Mouse (Mus musculus) embryo, embryonic 11 days (tissue): ENCODE results near the gene Psmd6.

Experiments used
- DNase-seq: peaks from one replicate; pipeline ENCODE4 v3.0.0-alpha.2; 2015

Gene Psmd6

DNA sequence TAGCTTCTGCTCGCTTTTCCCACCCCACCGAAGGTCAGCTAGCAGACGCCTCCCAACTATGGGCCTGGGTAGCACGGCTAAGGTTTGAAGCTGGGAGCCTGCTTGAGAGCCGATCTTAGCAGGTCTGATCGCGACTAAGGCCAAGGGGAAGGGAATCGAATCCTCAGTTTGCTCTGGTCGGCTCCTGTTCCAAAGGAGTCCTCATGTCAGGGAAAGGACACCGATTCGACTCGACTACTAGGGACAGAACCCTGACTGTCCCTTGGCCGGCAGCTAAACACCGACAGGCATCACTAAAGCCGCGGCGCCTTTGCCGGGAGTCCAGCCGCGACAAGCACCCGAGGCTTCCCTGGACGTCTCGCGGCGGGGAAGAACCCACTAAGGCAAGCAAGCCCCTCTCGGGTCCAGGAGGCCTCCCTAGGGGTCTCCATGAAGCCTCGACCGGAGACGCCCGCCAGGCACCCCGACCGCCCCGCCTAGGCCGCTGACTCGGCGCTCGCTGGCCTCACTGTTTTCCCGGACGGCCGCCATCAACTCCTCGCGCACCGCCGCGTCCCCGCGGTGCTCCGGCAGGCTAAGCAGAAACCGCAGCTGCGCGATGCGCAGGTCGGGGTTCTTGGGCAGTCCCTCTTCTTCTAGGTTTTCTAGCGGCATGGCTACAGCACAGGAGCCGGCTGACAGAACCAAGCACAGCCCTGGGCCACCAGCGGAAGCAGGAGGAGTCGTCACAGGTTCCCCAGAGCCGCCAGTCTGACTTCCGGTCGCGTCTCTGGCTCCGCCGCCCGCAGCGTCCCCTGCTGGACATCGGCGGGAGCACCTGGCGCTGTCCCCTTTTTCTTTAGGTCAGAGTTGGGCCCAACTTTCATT lies at the start of gene Psmd6:
TSS of gene Psmd6 (minus strand) at position 755 of the 867 bp plus-strand sequence.
- peak; percentile 93 for DNase-seq

DNA sequence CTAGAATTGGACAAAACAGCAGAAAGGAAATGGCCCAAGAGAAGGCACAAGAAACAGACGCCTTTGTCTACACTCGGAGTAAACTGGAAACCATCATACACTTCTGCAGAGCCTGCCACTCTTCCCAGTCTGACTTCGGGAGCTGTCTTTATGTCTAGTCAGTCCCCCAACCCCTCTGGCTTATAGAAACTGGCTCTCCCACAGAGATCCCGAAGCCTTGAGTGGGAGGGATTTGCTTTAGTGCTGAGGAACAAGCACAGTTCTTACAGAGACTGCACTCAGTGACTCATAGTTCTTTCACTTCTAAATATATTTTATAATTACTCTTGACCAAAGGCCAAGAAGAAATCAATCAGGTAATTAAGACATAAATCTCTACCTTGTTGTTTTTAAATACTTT lies 10.1 kb downstream of the Psmd6 start:
- no peak for DNase-seq

DNA sequence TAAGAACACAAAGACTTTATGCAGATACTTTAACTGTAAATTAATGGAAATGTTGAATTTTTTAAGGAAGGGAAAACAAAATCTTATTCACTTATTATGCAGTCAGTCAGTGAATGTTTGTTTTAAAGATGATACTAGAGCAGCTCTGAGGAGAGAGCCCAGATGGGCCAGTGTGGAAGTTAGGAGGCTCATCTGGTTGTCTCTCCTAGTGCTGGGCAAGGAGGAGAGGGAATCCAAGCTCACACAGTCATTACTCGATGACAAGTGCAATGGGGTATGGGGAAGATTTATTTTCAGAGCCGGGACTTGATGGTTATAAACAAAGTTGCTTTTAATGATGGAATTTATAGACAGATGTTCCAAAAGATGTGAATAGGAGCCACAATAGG lies 15.9 kb downstream of the Psmd6 start:
- DNase-seq = no peak

DNA sequence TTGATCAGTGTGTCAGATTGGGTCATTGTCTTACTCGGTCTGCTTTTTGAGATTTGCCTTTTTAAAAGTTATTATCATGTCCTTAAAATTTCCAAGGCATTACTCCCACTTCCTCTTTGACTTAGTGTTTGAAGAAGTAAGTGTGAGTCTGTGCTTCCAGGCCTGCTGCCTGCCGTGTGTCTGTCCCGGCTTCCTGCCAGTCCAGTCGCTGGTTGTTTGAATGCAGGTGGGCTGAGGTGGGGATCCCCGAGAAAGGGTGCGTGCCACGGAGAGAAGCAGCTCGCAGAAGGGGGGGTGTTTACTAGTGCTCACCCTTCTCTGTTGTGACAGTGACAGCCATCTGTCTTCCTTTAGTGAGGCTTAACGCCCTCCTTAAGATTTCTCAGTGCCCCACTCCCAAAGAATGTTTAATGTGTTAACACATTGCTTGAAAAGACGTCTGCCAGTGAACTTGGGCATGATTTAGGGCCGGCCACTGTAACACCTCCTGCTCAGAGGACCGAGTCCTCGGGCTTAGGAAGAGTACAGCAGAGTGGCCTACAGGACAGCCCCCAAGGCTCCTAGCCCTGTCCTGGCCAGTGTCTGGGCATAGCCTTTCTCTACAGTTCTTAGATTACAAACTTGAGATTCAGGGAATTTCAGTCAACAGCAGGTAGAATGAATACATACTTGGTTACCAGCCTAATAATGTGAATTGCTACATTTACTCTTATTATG lies 16.4 kb downstream of the Psmd6 start:
- DNase-seq = no peak

DNA sequence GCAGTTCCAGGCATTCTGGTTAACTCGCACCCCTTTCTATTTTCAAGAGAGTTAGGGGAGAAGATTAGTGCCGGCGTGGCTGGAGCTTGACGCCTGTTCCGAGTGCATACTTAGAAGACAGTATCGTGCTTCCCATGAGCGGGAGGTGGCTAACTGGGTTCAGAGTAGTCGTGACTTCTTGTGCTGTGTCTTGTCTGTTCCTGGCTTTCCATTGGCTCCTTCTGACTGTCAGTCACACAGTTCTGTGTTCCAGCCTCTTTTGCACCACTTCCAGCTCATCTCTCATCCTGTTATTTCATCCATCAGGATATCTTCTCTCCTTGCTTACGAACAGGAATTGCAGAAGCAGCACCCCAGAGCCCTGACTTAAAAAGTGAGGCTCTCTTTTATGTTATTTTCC lies 19.5 kb downstream of the Psmd6 start:
- DNase-seq = no peak

DNA sequence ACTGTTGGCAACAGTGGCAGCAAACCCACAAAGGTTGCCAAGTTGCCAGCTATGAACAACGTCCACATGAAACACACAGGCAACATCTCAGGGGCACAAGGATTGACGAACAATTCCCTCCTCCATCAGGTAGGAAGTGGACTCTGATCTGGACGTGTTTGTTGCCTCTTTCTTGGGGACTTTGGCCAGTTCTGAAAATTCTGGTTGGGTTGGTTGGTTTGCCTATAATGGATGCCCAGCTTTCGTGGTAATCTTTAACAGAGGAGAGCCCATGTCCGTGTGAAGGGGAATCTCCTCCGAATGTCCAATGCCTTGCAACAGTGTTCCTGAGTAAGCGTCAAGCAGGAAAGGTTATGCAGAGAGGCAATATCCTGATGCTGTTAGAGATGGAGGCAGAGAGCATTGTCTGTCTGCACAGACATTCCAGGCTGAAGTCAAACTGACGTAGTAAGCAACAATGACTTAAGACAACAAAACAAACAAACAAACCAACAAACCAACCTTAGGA lies 20.0 kb downstream of the Psmd6 start:
- no peak for DNase-seq

DNA sequence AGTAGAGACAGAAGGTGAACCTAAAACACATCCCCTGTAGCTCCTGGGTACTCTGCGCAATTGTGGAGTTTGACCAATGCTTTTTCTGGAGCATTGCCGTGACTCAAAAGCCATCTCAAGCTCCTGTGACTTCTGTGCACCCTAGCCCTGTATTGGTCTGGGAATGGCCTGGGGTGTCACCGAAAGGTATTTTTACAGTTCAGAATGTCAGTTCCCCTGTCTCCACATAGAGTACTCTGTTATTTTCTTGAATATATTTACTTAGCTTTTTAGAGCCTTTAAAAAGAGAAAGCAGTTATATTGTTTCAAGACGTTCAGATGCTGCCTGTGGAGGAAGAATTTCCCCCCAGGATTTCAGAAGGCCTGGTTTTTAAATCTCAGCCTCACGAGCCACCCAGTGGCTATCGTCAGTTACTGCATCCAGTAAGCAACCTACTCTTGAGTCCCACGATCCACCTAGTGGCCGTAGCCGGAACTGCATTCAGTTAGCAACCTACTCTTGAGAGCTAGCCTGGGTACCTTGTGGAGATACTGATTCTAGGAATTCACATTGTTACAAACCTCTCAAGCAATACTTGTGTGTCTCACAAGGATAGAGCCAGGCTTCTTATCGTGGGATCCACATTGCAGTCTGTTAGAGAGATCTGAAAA lies 22.3 kb downstream of the Psmd6 start:
- DNase-seq = peak; percentile 93

DNA sequence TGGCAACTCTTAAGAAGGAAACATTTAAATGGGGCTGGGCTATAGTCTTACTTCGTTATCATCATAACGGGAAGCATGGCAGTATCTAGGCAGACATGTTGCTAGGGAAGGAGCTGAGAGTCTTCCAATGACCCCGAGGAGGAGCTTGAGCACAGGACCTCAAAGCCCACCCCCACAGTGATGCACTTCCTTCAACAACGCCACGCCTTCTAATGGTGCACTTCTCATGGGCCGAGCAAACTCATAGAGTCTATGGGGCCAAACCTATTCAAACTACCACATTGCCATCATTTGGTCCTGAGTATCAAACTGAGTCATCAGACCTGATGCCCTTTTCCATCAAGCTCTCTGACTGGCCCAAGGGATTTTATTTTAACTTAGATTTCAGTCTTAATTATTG lies 30.2 kb downstream of the Psmd6 start:
- DNase-seq = no peak

DNA sequence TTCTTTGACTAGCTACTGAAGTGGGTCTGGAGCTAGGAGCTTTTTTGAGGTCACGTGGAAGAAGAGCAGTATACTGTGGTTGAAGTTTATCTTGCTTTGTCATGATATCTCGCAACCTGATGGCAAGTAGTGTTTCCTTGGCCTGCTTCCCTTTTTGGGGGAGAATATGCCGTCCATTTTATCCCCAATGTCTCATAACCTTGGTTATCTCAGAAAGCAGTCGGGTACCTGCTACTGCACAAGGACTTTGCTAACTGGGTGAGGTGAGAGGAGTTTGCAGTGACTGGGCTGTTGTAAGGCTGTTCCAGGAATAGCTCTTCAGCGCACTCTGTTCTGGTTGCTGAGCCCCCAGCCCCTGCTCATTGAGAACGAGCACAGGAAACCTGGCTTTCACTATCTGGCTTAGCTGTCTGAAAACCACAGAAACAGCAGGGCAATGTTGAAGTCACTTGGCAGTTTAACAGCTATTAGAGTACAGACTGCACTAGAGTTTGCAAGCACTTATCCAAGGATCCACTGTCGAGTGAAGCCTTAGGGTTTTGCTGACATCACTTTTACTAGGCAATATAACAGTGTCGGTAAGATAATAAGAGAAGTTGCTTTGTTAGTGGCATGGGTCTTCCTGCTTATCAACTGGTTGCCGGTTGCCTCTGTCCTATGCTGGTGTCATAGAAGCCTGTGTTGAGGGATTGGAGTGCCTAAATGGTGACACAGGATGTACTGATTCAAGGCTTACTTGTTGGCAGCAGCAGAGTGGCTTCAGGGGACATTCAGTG lies 32.6 kb downstream of the Psmd6 start:
- no peak for DNase-seq

DNA sequence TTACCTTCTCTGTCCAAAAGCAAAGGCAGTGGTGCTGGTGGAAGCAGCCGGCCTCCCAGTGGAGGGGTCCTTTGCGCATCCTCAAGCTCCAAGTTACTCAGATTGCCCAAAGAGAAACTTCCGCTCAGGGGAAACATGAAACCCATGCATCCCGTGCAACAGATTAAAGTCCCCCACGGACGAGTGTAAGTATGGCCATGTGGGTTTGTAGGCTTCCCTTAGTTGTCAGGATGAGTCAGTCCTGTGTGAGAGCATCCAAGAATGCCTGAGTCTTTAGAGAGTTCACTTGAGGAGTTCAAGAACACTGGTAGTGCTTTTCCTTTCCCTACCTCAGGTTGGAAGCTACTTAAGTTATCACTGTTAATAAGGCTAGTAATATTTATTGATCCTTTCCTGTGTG lies 33.4 kb downstream of the Psmd6 start:
- no peak for DNase-seq

DNA sequence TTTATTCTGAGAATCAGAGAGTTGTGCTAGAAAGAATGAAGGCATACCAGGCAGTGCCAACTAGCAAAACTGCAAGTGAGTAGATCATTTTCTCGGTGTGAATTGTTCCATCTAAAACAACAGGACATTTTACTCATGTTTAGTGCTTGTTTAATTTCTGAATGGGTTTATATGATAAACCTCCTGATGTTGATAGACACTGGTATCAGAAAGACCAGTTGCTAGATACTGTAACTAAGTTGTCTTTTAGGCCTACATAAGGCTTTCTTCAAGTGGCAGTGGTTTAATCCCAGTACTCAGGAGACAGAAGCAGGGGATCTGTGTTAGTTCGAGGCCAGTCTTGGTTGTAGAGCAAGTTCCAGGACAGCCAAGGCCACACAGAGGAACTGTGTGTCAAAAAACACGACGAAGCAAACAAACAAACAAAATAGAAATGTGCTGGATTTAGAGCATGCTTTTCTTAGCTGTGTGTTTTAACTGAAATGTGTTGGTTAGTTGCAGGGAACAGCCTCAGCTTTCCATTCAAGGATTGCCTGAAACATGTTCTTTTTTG lies 34.0 kb downstream of the Psmd6 start:
- DNase-seq = no peak

DNA sequence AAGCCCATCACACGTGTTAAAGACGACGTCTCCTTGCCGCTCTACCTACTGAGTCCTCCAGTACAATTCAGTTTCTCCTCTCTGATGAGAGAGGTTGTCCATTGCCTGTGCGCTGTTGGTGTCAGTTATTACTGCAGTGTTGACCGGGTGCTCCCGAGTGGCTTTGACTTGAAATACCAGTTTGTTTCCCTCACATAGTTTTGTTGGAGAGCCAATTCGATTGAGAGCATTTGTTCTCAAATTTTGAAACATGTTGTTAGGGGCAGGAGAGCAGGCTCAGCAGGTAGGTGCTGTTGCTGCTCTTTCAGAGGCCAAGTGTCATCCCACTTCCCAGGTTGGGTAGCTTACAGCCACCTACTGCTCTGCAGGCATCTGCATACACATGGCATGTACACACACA lies 37.0 kb downstream of the Psmd6 start:
- DNase-seq = no peak

DNA sequence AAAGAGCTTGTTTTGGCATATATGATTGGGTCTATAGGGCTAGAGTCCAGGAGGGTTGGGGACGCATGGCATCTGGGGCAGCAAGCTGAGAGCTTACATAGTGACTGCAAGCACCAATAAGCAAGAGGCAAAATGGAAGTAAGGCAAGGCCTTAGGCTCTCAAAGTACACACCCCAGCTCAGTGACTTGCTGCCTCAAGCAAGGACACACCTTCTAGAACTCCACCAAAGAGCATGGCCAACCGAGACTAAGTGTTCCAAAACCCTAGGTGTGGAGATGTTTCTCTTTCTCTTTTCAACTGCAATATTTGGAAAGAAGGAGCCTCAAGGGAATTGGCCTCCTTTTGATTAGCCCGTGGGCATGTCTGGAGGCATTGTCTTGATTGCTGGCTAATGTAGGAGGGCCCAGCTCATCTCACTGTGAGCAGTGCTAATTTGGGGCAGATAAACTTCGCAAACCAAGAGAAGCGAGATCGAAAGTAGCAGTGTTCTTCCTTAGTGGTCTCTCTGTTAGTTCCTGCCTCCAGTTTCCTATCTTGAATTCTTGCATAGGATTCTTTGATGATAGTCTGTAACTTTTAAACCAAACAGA lies 40.1 kb downstream of the Psmd6 start:
- DNase-seq = no peak

DNA sequence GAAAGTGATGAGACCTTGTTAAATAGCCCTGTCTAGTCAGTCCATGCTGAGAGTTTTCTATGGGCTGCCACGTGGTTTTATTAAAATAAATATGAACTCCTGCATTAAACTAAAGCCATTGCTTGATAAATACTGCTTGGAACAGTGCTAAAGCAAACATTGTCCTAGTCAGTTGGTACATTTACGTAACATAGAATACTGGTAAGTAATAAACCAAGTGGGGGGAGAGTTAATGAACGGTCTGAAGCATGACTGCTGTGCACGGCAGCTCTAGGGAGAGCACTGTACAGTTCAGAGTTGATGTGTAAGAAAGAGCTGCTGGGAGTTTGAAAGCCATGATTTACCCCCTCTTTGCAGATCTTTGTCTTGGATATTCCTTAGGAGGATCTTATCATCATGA lies 49.3 kb downstream of the Psmd6 start:
- no peak for DNase-seq

DNA sequence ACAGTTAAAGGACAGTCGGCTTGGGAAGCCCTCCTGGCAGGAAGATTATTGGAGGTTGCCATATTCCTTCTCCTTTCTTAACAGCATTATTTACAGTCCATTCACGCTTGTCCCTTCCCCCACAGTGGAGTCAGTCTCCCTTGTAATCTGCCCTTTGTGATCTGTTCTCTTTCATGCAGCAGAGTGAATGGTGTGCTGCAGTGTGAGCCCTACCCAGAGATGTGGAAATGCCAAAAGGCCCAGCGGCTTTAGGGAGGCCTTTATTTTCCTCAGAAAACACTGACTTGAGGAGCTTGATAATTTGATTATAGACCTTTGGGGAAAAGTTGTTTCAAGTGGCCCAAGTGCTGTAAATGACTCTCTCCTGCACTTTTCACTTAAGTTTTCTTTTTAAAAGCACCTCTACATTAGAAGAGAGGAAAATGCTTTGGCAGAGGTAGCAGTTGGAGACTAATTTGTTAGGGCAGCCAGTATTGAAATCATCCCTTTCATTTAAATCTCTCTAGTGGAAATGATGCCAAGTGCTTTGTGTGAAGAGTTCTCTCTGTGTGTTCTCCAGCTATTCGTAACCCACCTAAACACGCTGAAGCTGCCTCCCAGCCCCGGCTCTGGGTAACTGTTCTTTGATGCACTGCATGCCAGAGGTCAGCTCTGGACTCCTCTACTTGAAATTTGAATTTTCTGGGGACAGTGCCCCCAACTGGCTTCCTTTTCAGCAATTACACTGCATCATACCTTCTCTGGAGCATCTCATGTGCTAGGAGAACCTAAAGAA lies 50.1 kb downstream of the Psmd6 start:
- DNase-seq = peak; percentile 59

DNA sequence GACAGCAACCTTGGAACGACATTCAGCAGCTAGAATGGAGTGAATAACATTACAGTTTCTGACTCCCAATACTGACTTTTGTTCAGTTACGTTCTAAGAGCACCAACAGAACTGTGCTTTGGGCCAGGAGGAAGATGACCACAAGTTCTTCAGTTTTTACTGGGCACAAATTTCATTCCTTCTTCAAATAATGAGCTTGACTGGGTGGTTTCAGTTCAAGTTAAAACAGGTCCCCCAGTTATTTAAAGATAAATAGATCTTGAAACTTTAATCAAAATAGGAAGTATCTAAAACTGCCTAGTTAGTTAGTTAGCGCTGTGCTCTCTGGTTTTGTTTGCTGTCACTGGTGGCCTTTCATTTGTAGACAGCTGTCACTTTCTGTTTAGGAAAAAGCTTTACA lies 52.2 kb downstream of the Psmd6 start:
- no peak for DNase-seq

DNA sequence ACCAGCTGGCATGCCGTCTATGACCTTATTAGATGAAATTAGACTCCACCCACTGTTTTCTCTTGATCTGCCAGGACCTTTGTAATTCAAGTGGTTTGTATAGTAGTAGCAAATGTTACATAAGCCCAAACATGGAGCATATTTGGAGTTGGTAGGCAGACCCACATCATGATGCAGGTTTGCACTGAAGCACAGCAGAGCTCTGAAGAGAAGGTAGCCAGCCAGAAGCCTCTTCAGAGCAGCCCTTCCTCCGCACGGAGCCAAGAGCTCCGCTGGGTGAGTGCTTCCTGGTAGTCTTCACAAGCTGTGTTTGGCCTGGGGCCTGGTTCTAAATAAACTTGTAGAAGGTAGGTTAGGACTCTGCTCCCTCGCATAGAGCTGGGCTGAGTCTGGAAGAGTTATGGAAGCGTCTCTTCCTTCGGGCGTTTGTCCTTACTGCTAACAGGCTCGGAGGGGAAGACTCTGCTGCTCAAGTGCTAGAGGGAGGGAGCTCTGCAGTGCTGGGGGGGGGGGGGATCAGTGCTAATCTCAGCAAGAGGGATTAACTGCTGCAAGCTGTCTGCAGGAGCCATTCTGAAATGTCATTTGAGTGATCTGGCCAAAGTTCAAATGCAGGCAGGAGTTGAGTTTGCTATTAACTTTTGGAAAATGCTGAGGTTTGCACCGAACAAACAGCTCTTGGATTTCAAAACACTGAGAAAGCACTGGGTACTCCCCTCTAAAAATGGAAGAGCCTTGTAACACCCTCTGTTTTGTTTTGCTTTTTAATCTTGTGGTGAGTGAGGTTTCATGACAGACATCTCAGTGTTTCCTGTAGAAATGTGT lies 52.9 kb downstream of the Psmd6 start:
- DNase-seq = peak; percentile 52

DNA sequence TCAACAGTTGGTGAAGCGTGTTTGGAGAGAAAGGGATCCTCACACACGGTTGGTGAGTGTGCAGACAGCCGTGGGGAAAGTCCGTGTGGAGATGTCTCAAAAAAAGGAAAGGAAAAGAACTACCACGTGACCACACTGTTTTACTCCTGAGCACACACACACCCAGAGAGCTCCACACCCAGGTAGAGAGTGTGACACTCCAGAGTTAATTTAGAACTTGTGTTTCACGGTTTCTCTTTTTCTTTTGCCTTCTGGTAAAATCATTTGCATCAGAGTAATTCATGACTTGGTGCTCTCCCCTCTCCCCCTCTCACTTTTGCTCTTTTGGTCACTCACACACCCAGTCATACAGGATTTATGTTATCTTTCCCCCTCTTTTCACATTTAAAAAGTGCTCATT lies 54.5 kb downstream of the Psmd6 start:
- no peak for DNase-seq

DNA sequence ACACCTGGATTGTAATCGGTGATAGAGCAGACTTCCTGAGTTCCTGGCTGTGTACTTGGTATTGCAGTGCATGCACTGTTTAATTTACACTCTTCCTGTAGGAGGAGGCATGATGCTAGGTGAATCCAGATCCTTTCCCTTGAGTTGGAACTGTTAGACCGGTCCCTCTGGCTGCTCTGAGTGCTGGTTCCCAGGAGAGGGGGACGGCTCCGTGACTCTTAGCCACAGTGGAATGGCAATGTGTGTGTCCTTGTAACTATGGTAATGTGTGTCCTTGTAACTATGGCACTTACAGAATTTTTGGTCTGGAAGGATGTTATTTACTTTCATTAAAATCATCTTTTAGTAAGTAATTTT lies 55.7 kb downstream of the Psmd6 start:
- DNase-seq = no peak

DNA sequence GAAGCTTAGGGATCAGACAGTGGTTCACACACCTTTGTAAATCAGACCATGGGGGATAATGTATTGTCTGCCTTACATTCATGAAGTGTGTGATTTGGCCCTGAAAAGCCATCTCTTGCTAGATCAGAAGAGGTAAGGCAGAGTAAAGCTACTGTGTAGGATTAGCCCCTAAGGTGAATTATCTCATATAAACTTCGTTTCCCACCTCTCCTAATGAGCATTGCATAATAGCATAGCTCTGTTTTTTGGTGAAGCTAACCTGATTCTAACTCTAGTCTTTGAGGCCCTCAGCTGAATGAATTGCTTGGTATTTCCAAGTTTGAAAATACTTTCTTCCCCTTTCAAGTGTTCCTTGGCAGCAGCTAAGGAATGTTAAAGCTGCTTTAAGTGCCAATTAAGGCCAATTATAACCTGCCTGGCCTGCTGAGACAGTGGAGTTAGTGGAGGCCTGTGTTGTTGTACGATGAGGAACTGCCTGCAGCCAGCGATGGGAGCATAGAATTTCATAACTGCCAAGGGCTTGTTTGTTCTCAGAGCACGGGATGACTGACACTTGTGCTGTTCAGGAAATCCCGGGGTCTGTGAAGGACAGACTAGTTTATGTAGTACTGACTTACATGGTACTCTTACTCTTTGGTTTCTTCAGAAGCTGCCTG lies 56.2 kb downstream of the Psmd6 start:
- DNase-seq = peak; percentile 32
